Mouse (Mus musculus): ENCODE measurements around the gene Bcl10.
"Not testable (repeated sequence)": the region's sequence is repeated elsewhere in the genome, so short reads cannot be mapped to it uniquely, and the experiment has no call there.

Bcl10 gene

GRCm38 (mm10) chr3:145922019-145922854 lies at the start of gene Bcl10:
TSS of gene Bcl10 (plus strand) at chr3:145922804.
- DNase-seq = no peak

GRCm38 (mm10) chr3:145873271-145873670 lies 49.3 kb upstream of the Bcl10 start:
- DNase-seq = no peak

GRCm38 (mm10) chr3:145874126-145874525 lies 48.5 kb upstream of the Bcl10 start:
- DNase-seq = peak; percentile 74 to 75

- no peak for DNase-seq
These were observed 46.5 kb upstream of the Bcl10 start for GRCm38 (mm10) chr3:145876120-145876519.

- not testable (repeated sequence) for DNase-seq
These were observed 43.7 kb upstream of the Bcl10 start for GRCm38 (mm10) chr3:145878867-145879266.

- no peak for DNase-seq
These were observed 42.3 kb upstream of the Bcl10 start for GRCm38 (mm10) chr3:145880335-145880734.

- no peak for DNase-seq
These were observed 40.3 kb upstream of the Bcl10 start for GRCm38 (mm10) chr3:145882076-145882874.

GRCm38 (mm10) chr3:145883233-145883632 lies 39.4 kb upstream of the Bcl10 start:
- no peak for DNase-seq

GRCm38 (mm10) chr3:145885376-145885775 lies 37.2 kb upstream of the Bcl10 start:
- DNase-seq = peak; percentile 34 to 62

GRCm38 (mm10) chr3:145885851-145886464 lies 36.6 kb upstream of the Bcl10 start:
- DNase-seq = no peak

- no peak for DNase-seq
These were observed 35.1 kb upstream of the Bcl10 start for GRCm38 (mm10) chr3:145887430-145887971.

- DNase-seq = peak in 1 of 2 experiments; percentile 13
These were observed 32.1 kb upstream of the Bcl10 start for GRCm38 (mm10) chr3:145890346-145891132.

- no peak for DNase-seq
These were observed 30.2 kb upstream of the Bcl10 start for GRCm38 (mm10) chr3:145892451-145892850.

GRCm38 (mm10) chr3:145894131-145894530 lies 28.5 kb upstream of the Bcl10 start:
- DNase-seq = peak in 1 of 2 experiments; percentile 18

- no peak for DNase-seq
These were observed 24.9 kb upstream of the Bcl10 start for GRCm38 (mm10) chr3:145897749-145898148.

- DNase-seq = peak; percentile 51 to 60
These were observed 22.8 kb upstream of the Bcl10 start for GRCm38 (mm10) chr3:145899832-145900231.

GRCm38 (mm10) chr3:145903530-145903929 lies 19.1 kb upstream of the Bcl10 start:
- no peak for DNase-seq

- DNase-seq = peak; percentile 81 to 88
These were observed 17.5 kb upstream of the Bcl10 start for GRCm38 (mm10) chr3:145904850-145905776.

GRCm38 (mm10) chr3:145906582-145906981 lies 16.0 kb upstream of the Bcl10 start:
- no peak for DNase-seq

- DNase-seq = no peak
These were observed 10.1 kb upstream of the Bcl10 start for GRCm38 (mm10) chr3:145912512-145912911.

GRCm38 (mm10) chr3:145913263-145913662 lies 9.3 kb upstream of the Bcl10 start:
- DNase-seq = no peak

Measured in cerebellum, postnatal 10 days (tissue).